Mouse (Mus musculus): ENCODE results near the gene Parp12. TPM values are rescaled to one million over a fixed set of nuclear protein-coding genes. Genes with fewer than 3 reads are reported as not detected.

The Parp12 gene
- total RNA-seq, 4 experiments from 2014 or later: 1.7 to 3.6 (median 2.6) TPM

DNA sequence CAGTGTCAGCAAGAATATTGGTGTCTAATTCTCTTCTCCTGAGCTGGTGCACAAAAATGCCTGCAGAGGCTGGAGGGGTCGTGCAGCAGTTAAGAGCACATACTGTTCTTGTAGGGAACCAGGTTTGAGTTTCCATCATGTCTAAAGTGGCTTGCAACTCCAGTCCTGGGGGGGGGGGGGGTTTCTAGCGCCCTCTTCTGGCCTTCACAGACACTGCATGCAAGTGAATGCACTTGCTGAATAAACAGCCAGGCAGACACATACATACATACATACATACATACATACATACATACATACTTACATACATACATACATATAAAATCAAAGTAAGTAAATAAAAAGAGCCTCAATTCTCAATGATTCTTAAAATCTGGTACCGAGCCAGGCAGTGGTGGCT is 59.8 kb downstream of the Parp12 start:
- no peak for DNase-seq (ENCODE audit: low spot score in 2 of 2)

DNA sequence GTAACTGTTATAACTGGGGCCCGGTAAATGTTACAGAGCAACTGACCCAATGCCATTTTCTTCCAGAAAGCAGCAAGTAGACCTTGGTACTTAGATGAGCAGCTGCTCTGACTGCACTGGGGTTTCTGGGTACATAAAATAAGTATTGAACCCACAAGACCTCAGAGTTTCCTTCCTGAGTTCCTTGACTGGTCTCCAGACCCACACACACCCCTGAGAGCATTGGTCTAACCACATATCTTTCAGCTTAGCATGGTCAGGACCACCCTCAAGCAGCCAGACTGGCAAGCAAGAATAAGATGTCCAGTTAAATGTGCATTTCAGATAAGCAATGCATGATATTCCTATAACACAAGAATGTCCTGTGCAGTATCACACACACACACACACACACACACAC is 61.0 kb downstream of the Parp12 start:
- DNase-seq (ENCODE audit: low spot score in 2 of 2): no peak

DNA sequence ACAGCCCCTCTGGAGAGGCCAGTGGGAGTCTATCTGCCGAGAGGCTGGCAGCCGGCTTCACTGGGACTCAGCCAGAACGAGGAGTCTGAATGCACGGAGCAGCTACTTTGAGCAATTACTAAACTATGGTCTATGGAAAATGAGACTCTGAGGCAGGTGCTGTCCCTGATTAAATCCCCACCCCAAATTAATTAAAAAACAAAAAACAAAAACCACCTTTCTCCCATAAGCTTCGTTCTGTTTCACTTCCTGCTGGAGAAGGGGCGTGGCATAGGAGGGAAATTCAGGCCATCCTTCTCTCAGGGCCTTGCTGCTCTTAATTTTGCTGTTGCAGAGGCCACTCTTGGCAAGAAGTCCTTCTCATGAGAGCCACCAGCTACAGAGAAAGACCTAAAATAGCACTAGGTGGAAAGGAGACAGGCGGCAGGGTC is 62.3 kb downstream of the Parp12 start:
- DNase-seq (ENCODE audit: low spot score in 2 of 2): peak; percentile 16 to 40

DNA sequence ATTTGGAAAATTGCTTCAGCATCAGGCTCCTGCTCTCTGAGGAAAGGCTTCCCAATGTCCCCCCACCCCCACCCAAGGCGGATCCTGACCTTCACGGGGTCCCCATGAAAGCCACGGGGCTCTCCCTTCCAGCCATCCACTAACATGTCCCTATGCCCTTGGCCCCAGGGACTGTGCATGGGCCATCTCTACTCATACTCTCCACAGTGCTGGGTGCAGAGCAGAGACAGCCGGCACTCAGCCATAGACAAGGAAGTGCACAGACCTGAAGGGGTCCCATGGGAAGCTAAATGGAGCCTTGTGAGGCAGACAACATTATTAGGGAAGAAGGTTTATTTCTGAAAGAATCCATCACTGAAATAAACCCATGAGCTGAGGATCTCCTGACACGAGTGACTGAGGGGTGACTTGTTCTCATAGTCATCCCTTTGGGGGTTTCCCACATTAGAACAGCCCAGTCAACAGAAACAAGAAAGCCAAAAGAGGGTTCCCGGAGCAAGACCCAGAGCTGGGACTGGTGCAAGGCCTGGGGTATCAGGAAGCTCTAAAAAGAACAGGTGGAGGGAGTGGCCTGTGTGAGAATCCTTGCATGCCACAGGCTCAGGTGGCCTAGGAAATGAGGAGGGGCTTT is 63.2 kb downstream of the Parp12 start:
- DNase-seq (ENCODE audit: low spot score in 2 of 2): no peak

DNA sequence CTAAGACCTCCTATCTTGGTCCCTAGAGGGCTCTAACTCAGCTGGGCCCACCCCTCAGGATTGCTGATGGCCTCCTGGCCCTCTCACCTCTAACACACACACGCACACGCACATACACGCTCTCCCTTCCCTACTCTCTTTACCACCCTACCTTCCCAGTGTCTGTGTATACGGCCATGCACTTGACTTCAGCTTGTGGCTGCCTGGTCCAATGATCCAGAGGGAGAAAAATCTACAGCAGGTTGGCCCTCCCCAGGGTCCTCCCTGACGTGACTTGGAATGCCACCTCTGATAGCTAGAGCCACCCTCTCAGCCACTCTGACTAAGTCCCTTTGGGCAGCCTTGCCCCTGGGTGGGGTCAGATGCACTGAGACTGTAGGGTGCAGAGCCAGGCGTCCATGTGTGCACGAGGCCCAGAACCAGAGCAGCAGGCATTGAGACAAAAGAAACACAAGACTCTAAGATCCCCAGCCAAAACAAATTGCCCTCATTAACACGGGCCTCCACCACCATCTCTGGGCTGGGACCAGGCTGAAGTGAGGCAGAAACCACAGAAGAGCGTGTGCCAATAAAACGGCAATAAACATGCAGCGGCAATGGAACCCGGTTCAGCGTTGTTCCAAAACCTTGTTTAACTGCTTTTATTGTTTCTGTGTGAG is 63.8 kb downstream of the Parp12 start:
- DNase-seq (ENCODE audit: low spot score in 2 of 2): no peak

DNA sequence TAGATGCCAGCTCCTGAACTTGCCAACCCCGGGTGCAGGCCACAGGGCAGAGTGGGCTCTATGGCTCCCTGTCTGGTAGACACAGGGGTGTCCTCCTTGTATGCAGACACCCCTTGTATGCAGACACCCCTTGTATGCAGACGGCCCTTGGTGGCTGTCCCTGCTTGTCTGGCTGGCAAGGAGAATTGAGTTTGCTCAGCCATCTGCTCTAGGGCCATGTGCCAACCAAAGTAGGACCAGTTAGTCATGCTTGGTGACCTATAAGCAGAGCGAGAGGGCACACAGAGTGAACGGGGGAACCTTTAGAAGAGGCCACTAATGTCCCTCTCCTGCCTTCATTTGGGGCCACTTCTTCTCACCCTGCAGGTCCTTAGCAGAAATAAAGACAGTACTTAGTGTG is 65.5 kb downstream of the Parp12 start:
- peak in 1 of 2 experiments; percentile 22 for DNase-seq (ENCODE audit: low spot score in 2 of 2)

DNA sequence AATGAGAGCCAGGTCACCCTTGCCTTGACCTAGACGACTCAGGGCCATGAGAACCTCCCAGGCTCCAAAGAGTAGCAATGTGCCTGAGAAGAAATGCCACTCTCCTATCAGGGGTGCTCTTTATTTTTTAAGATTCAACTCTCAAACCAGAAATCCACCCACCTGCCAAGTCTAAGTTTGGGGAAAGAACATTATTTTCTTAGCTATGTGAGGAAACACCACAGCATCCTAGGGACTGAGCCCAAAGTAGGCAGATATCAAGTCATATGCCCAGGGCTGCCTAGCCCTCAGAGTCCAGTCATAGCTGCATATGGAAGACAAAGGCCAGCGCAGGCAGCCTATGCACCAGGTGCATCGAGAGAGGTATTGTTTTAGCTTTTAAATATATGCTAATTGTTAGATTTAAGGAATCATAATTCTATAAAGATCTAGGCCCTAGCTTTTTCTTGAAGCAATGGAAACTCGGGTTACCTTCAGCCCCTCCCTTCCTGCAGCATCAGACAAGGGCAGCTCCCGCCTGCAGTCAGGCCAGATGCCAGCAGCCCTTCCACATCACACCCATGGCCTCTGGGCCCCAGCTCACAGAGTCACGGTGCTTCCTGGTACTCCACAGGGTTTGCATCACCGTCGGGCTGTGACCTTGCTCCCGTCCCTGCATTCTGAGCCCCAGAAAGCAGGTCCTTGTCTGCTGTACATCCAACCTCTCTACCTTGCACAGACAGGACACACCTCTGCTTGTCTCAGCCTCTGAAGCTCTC is 66.2 kb downstream of the Parp12 start:
- DNase-seq (ENCODE audit: low spot score in 2 of 2): no peak

DNA sequence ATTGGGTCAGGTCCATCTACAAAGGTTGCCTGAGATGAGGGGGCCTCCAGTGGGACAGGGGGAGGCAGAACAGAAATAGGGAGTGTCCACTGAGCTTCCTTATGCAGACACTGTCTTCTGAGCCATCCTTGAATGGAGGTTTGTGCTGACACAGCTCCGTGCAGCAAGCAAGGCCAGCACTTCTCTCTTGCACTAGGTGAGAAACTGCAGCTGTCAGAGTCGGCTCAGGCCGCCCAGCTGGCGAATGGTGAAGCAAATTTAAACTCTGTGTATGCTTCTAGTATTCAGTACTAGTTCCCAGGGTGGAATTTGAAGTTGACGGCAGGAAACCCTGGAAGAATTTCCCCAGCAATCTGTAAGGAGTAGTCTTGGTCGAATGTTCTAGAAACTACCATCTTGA is 67.3 kb downstream of the Parp12 start:
- no peak for DNase-seq (ENCODE audit: low spot score in 2 of 2)

DNA sequence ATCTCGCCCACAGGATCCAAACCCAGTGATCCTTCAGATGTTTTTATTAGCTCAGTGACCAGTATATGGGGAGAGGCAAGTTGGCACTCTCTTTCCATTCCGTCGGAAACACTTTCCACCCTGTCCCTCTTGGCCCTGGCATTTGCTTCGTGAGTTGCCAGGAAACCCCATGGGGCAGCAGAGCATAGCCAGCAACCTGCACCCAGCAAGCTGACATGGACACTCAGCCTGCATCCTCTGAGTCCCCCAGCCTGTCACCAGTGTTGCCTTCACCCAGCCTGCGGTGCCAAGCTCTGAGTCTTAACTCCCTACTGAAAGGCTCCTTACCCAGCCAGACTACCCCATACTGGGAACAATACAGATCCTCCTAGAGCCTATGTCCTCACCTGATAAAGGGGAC is 69.0 kb downstream of the Parp12 start:
- no peak for DNase-seq (ENCODE audit: low spot score in 2 of 2)

DNA sequence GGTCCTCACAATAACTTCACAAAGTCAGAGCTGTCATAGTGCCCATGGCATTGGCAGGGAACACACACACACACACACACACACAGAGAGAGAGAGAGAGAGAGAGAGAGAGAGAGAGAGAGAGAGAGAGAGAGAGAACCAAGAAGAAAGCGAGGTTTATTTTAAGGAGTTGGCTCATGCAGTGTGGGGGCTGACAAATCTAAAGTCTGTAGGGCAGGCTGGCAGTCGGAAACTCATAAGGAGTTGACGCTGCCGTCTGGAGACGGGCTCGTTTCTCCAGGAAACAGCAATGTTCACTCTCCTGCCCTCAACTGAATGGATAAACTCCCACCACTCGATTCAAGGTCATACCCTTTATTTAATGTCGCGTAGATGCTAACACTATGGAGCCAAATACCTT is 77.7 kb downstream of the Parp12 start:
- DNase-seq (ENCODE audit: low spot score in 2 of 2): no peak

Other genes with a start within 250 kb of the Parp12 start
- gene Tbxas1, start 242.9 kb downstream of the Parp12 start, total RNA-seq (2022): under 1 TPM; 0.51 to 0.80 (median 0.56) TPM
- gene Hipk2, start 242.2 kb downstream of the Parp12 start, total RNA-seq (2022): 100 to 1,000 TPM in 2 of 4 experiments, 10 to 100 TPM in 2; 65.2 to 144 (median 96.6) TPM
- gene Kdm7a, start 88.4 kb upstream of the Parp12 start, total RNA-seq (2022): 10 to 100 TPM; 26.3 to 34.3 (median 28.9) TPM

Data from gastrocnemius, adult 8-10 months (tissue).